Mouse (Mus musculus) liver, embryonic 14.5 days (tissue): Measurements from ENCODE around the gene Olfr765.

Experiments used
- CTCF ChIP-seq: IDR thresholded peaks from 2 replicates; pipeline ENCODE4 v1.5.1; 2016; ENCODE audit warnings: antibody characterized with exemption, low read depth, control low read depth
- EP300 ChIP-seq: IDR thresholded peaks from 2 replicates; pipeline ENCODE4 v1.6.1; 2016; ENCODE audit warnings: antibody characterized with exemption, low read depth

DNA sequence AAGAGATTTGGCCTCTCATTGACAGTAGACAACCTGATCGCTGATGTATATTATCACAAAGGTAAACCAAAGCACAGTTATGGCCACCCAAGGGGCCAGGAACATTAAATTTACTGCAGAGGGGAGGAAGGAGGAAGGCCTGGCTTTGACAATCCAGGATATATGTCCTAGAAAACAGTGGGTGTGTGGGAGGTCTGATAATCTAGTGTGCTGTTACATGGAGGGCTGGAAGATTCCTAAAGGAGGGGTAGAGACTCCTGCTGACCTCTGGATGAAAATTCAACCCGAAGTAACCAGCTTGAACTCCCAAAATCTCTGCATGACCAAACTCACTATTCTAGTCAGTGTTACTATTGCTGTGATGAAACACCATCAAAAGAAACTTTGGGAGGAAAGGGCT is 21.5 kb downstream of the Olfr765 start:
- TF ChIP-seq CTCF (no peak), EP300 (no peak)
